Mouse (Mus musculus): ENCODE measurements around the gene Itih3.

Gene Itih3

GRCm38 (mm10) chr14:30861421-30862125, 62.0 kb downstream of the Itih3 start:
- no peak for DNase-seq (ENCODE audit: low spot score in 2 of 2)
